Mouse (Mus musculus) hindbrain, embryonic 10.5 days (tissue): ENCODE data around the gene L1cam. TPM values are rescaled to one million over a fixed set of nuclear protein-coding genes. Genes with fewer than 3 reads are reported as not detected.

ENCODE experiments used
- DNase-seq: peaks from one replicate; pipeline ENCODE4 v3.0.0-alpha.2; 2017; ENCODE audit warnings: low spot score
- H3K27ac ChIP-seq: fragments of 300-500 bp; sonication (generic); 2 replicates; pipeline ENCODE4 v1.5.1; 2016; ENCODE audit warnings: mild to moderate bottlenecking, moderate library complexity
- H3K27me3 ChIP-seq: fragments of 300-500 bp; sonication (generic); 2 replicates; pipeline ENCODE4 v1.6.1; 2016; ENCODE audit warnings: mild to moderate bottlenecking; ENCODE audit not compliant: poor library complexity, insufficient read depth, severe bottlenecking
- H3K36me3 ChIP-seq: fragments of 300-500 bp; sonication (generic); 2 replicates; pipeline ENCODE4 v1.6.1; 2016; ENCODE audit warnings: mild to moderate bottlenecking, moderate library complexity
- H3K4me1 ChIP-seq: fragments of 300-500 bp; sonication (generic); replicated peaks from 2 replicates; pipeline ENCODE4 v1.6.1; 2016; ENCODE audit warnings: mild to moderate bottlenecking
- H3K4me3 ChIP-seq: fragments of 300-500 bp; sonication (generic); 2 replicates; pipeline ENCODE4 v1.5.1; 2016; ENCODE audit warnings: mild to moderate bottlenecking, moderate library complexity
- H3K9me3 ChIP-seq: fragments of 300-500 bp; sonication (generic); 2 replicates; pipeline ENCODE4 v1.6.1; 2016; ENCODE audit warnings: mild to moderate bottlenecking, moderate library complexity
- WGBS: fragments of 180-500 bp; shearing (Covaris S2); methylation state at CpG from one replicate; pipeline ENCODE4 v1.1.7; 2016; 5-methylcytosine and 5-hydroxymethylcytosine counted together
- polyA plus RNA-seq: library from polyadenylated mRNA; unstranded; fragments of >200 nt; fragmentation: Nextera tagmentation; extraction: Ambion mirVana; gene quantifications from 2 replicates; pipeline ENCODE4 v1.2.1, GENCODE M21; 2016

The L1cam gene
- polyA plus RNA-seq, 1 experiment from 2014 or later: 26.1 TPM

DNA sequence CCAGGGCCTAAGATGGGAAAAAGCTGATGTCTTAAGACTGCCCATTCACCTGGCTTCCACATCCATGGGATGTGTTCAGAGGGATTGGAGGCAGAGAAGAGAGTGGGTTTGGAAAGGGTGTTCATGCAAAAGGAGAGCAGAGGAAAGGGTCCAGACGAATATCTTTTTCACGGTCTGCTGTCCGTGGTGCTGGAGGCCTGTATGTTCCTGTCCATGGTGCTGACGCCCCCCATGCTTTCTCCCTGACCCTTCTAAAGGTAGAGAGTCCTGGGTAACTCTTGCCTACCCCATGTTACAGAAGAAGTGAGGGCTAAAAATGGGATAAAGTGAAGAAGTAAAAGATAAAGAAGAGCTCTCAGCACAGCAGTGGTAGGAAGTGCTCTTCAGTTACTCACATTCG is 26.6 kb downstream of the L1cam start:
- Histone ChIP-seq H3K36me3 (no peaks in the 10 kb centered on the region), H3K27ac (no peak overlapping the region), H3K27me3 (no peaks in the 10 kb centered on the region), H3K4me1 (peaks cover 28% of the 10 kb centered on the region), H3K9me3 (no peaks in the 10 kb centered on the region), H3K4me3 (no peak overlapping the region)
- 16% methylated on average over 5 of the region's 5 CpGs for WGBS
- DNase-seq: peak; percentile 35

DNA sequence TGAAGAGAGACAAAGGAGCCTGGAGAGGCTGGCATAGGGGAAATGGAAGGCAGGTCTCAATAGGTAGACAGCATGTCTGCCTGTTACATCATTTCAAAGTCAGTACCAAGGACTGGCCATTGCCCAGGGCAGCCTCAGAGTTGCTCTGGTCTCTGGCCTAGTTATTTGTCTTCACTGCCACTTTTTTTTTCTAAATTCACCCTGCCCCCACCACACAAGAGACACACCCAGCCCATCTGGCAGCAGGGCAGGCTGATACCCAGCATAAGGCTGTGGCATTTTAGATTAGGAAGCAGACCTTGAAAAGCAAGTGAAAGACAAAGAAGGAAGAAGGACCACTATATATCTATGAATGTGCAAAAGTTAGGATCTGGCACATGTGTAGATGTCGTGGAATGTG is 28.1 kb downstream of the L1cam start:
- H3K4me3 ChIP-seq: no peak overlapping the region
- H3K4me1 ChIP-seq: peaks cover 30% of the 10 kb centered on the region
- H3K9me3 ChIP-seq: no peaks in the 10 kb centered on the region
- H3K27me3 ChIP-seq: no peaks in the 10 kb centered on the region
- WGBS: 73% methylated on average over 1 of the region's 1 CpGs
- no peaks in the 10 kb centered on the region for H3K36me3 ChIP-seq
- H3K27ac ChIP-seq: 0 out of 2 replicates have a peak overlapping the region, but pooled peaks have one; percentile 29
- DNase-seq: no peak

DNA sequence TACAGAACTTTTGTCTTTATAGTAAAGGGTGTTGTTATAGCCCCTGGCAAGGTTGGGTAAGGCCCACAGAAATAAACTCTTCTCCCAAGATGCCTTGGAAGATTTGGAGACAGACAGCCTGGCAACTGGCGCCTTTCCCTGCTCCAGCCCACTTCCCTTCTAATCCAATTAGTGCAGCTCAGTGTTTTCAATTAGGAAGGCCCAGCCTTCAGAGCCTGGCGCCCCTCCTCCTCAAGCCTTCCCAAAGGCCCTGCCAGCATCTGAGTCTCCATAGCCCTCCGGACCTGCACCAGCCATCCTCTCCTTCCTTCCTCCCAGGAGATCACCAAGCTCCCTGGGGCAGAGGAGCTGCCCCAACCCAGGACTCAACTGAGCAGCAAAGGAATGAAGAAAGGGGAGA is 28.6 kb downstream of the L1cam start:
- DNase-seq: no peak
- H3K27ac ChIP-seq: 0 out of 2 replicates have a peak overlapping the region, but pooled peaks have one; percentile 29
- H3K9me3 ChIP-seq: no peaks in the 10 kb centered on the region
- no peaks in the 10 kb centered on the region for H3K36me3 ChIP-seq
- H3K4me3 ChIP-seq: no peak overlapping the region
- peaks cover 30% of the 10 kb centered on the region for H3K4me1 ChIP-seq
- WGBS: 22% methylated on average over 3 of the region's 3 CpGs
- no peaks in the 10 kb centered on the region for H3K27me3 ChIP-seq

DNA sequence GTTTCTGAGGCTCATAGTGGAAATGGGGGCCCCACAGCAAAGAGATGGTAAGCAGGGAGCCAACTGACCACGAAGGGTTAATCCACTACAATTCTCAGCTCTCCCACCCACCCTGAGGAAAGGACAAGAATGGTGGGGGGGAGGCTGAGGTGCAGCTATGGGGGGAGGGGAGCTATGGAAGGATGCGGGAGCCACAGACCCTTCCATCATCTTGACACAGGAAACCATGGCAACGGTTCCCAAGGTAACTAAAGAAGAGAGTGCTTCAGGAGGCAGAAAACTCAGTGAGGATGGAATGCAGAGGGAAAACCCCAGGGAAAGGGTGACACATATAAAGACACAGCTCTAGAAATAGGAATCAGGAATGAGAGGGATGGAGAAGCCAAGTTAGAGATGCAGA is 31.2 kb downstream of the L1cam start:
- Histone ChIP-seq H3K27ac (peak overlapping the region; percentile 40; the same call in 1 of the 2 replicates), H3K9me3 (no peaks in the 10 kb centered on the region), H3K4me3 (no peak overlapping the region), H3K36me3 (no peaks in the 10 kb centered on the region), H3K4me1 (peaks cover 30% of the 10 kb centered on the region), H3K27me3 (no peaks in the 10 kb centered on the region)
- peak; percentile 17 for DNase-seq
- 55% methylated on average over 3 of the region's 3 CpGs for WGBS

DNA sequence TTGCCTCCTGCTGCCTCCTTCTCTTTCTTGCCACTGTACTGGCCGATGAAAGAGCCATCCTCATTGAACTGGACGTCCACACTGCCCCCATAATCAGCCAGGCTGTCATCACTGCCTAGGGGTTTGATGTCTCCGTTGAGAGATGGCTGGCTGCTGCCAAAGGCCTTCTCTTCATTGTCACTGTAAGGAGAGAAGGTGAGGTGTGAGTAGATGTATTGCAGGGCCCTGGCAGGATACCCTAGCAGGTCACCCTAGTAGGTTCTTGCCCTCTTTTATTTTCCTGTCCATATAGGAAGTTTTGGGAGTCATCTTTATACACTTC is 40.9 kb downstream of the L1cam start:
- no peak for DNase-seq
- Histone ChIP-seq H3K4me3 (no peak overlapping the region), H3K27me3 (0 out of 2 replicates have a peak, but pooled peaks cover 3% of the 10 kb centered on the region), H3K27ac (no peak overlapping the region), H3K36me3 (no peaks in the 10 kb centered on the region), H3K9me3 (no peaks in the 10 kb centered on the region), H3K4me1 (no peaks in the 10 kb centered on the region)
- whole genome bisulfite sequencing: 60% methylated on average over 3 of the region's 3 CpGs

DNA sequence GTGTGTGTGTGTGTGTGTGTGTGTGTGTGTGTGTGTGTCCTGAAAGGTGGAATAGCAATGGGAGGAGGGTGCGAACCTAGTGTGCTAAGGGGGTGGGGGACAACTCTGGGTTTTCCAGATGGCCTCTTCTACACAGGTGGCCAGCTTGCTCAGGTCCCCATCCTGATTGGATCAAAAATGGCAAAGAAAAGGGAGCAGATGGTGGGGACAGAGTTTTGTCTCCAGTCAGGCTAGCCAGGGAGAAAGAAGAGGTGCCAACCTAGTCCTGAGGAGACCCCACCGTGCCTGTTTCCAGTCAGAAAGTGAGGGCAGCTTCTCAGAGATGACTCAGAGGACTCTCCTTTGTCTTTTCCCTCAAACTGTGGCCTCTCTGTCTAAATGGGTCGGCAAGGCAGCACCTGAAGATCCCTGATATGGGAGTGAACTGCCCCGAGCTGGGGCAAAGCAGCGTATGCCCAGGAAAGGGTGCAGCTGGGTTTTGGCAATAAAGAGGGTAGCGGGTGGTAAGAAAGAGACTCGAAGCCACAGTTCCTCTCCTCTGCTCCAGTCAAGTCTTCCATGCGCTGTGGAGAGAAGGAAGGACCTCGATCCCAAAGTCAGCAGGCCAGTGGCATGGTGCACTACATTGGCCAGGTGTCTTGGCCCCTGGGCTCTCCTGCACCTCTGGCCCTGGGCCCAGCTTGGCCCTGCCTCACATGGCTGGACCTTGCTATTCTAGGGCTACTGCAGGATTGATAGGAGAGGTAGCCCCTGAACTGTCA is 41.4 kb downstream of the L1cam start:
- Histone ChIP-seq H3K27me3 (0 out of 2 replicates have a peak, but pooled peaks cover 3% of the 10 kb centered on the region), H3K36me3 (no peaks in the 10 kb centered on the region), H3K4me1 (no peaks in the 10 kb centered on the region), H3K4me3 (no peak overlapping the region), H3K9me3 (no peaks in the 10 kb centered on the region), H3K27ac (no peak overlapping the region)
- WGBS: 87% methylated on average over 9 of the region's 9 CpGs
- DNase-seq: no peak

DNA sequence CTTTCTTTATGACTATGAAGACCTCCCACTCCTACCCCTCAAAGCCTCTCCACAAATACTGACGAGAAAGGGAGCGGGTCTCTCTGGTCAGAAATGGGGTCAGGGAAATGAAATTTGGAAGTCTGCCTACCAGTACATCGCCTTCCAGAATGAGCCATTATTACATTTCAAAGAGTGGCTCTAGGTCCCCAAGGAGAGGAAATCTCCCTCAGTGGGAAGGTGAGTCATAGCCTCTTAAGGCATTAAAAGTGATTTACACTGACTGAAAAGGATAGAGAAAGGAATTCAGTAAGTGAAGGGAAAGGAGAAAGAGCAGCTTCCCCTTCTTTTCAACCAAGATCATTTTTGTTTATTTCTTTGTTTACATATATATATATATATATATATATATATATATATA is 59.2 kb downstream of the L1cam start:
- Histone ChIP-seq H3K9me3 (no peaks in the 10 kb centered on the region), H3K27ac (no peak overlapping the region)
- 90% methylated on average over 3 of the region's 3 CpGs for WGBS

DNA sequence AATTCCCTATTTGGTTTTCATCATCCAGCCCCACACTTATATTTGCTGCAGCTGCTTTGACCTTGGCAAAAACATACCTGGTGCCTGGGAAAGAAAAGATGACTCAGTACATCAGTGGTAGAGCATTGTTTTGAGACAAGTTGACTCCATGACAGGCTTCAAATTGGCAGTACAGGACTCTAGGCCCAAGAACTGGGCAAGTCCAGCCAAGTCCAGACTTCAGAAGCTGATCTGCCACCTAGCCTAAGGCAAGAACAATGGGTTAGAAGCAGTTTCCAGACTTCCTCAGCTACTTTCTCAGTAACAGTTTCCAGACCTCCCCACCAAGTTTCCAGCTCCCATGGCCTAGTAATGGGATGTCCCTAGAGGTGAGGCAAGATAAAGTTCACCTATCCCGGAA is 60.2 kb downstream of the L1cam start:
- Histone ChIP-seq H3K36me3 (no peaks in the 10 kb centered on the region), H3K27me3 (no peaks in the 10 kb centered on the region), H3K9me3 (no peaks in the 10 kb centered on the region), H3K4me3 (no peak overlapping the region), H3K27ac (no peak overlapping the region), H3K4me1 (no peaks in the 10 kb centered on the region)
- 90% methylated on average over 1 of the region's 1 CpGs for WGBS
- no peak for DNase-seq

More for the DNA sequence above, 59.2 kb downstream of the L1cam start:
- H3K4me3 ChIP-seq: no peak overlapping the region
- no peaks in the 10 kb centered on the region for H3K4me1 ChIP-seq
- no peaks in the 10 kb centered on the region for H3K36me3 ChIP-seq
- no peak for DNase-seq
- no peaks in the 10 kb centered on the region for H3K27me3 ChIP-seq

DNA sequence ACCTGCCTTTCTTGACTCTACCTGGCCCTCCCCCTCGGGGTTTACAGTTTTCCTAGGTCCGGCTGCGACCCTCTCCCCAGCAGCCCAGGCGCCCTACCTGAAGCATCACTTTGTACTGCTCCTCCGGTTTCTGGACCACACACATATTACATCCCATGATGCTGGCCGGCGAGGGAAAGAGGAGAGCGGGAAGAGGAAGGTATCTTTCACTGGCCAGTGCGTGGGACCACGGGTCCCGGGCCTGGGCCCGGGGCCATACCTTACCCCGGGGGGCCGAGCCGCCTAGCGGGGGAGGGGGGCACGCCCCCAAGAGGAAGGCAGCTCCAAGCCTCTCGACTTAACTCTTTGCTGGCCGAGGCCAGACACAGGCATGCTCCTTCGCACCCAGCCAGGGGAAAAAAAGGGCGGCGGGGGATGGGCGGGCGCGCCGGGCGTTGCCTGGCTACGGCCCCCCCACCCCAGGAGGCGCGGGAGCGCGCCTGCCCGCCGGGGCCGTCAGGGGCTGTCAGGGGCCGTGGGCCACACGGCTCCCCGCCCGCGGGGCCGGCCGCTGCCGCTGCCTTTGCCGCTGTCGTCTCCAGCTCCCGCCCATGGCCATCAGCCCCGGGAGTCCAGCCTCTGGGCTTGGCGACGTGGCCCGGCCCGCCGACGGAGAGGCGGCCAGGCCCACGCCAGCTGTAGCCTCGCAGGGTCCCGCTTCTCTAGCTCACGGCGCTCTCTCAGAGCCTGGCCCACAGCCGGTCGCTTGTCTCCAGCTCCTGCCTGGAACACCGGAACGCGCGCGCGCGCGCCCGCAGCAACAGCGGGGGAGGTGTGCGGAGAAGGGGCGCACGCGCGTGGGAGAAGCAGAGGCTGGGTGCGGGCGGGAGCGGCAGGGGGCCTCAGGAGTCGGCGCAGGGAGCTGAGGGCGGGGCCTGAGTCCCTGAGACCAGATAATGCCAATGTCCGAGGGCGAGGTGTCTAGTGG is 71.4 kb downstream of the L1cam start, which contains the start of gene Pdzd4:
Pdzd4 (minus strand) TSS at position 785 of the 967 bp plus-strand sequence.
- peak within 1 kb of the TSS; percentile 89 for H3K27ac ChIP-seq
- no peaks in the 10 kb centered on the region for H3K36me3 ChIP-seq
- peak within 1 kb of the TSS; percentile 65 for H3K4me3 ChIP-seq
- H3K4me1 ChIP-seq: peaks cover 19% of the 10 kb centered on the region; the same call in 1 of the 2 replicates
- 0 out of 2 replicates have a peak, but pooled peaks cover 7% of the 10 kb centered on the region for H3K9me3 ChIP-seq
- peak; percentile 57 for DNase-seq
- H3K27me3 ChIP-seq: peaks cover 35% of the 10 kb centered on the region
- WGBS: 21% methylated on average over 80 of the region's 84 CpGs

DNA sequence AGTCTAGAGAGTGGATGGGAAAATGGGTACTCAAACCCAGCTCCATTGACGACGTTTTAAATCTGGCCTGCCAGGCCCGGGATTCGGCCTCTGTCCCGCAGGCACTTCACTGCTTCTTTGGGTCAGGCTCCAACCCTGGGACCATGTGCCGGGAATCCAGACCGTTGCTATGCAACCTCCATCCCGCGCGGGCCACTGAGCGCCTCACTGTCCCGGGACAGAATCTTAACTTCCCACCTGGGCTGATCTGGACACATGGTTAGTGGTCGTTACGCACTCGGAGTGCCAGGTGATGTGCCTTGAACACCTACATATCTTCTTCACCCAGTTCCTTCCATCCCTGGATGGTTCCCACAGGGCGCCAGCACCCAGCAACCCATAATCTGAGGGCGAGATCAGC is 72.2 kb downstream of the L1cam start:
- Histone ChIP-seq H3K36me3 (no peaks in the 10 kb centered on the region), H3K27ac (peak overlapping the region; percentile 89), H3K4me3 (peak overlapping the region; percentile 65), H3K4me1 (peaks cover 19% of the 10 kb centered on the region; the same call in 1 of the 2 replicates), H3K27me3 (peaks cover 35% of the 10 kb centered on the region), H3K9me3 (0 out of 2 replicates have a peak, but pooled peaks cover 7% of the 10 kb centered on the region)
- DNase-seq: peak; percentile 20
- 23% methylated on average over 17 of the region's 17 CpGs for WGBS

DNA sequence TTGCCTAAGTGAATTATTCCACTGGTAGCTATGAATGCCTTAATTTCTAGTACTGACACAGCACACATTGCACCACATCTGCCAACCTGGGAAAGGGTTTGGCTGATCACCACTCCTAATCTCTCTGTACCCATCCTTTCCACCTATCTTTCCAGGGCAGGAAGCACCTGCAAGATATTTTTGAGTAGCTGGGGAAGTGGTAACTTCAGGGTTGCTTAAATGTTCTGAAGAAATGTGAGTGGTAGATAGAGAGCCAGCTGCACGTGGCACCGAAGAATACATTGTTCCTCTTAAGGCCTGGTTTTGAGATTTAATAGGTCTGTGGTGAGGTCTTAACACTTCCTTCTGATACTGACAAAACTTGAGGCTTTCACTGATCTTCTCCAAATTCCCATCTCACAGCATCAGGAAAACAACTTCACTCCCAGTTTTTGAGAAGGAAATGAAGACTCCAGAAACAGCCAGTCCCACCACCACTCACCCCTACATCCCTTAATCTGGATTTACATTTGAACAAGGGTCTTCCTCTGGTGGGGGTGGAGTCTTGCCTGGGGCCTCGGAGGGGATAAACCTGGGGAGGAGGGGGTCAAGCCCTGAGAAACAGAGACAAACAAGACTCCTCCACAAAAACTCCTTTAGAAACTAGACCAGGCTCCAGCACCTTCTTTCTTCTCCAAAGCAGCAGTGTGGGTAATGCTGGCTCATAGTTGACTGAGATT is 79.2 kb downstream of the L1cam start:
- H3K9me3 ChIP-seq: no peaks in the 10 kb centered on the region
- WGBS: 41% methylated on average over 3 of the region's 3 CpGs
- no peak overlapping the region for H3K4me3 ChIP-seq
- H3K36me3 ChIP-seq: no peaks in the 10 kb centered on the region
- no peak for DNase-seq
- H3K4me1 ChIP-seq: 0 out of 2 replicates have a peak, but pooled peaks cover 5% of the 10 kb centered on the region
- H3K27me3 ChIP-seq: no peaks in the 10 kb centered on the region
- H3K27ac ChIP-seq: no peak overlapping the region

DNA sequence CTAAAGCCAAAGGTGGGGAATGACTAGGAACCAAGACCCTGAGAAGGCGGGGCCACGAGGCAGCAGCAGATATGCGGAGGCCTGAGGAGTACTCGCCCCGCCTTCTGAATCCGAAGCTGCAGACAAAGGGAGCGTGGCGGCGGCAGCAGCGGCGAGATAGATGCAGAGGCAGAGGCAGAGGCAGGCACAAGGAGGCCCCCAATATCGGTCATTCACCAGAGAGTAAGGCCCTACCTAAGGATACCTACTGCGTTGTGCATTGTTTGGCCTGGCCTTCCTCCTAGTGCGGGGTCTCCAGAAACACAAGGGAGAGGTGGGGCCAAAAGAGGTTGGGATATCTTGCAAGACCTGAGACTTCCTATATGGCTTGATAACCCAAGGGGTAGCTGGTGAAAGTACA is 80.8 kb downstream of the L1cam start:
- Histone ChIP-seq H3K36me3 (no peaks in the 10 kb centered on the region), H3K9me3 (no peaks in the 10 kb centered on the region), H3K27me3 (no peaks in the 10 kb centered on the region), H3K4me3 (peak overlapping the region; percentile 45), H3K4me1 (0 out of 2 replicates have a peak, but pooled peaks cover 5% of the 10 kb centered on the region), H3K27ac (peak overlapping the region; percentile 87)
- DNase-seq: peak; percentile 53
- WGBS: 16% methylated on average over 14 of the region's 14 CpGs
